Mouse (Mus musculus) midbrain, embryonic 11.5 days (tissue): ENCODE results near the gene Pdzd3. TPM values are rescaled to one million over a fixed set of nuclear protein-coding genes. Genes with fewer than 3 reads are reported as not detected.

Experiments used
- ATAC-seq: fragments of 200-750 bp; cut with Nextera tagmentation; 2 replicates; pipeline ENCODE4 v1.8.0; 2017; ENCODE audit warnings: moderate TSS enrichment, moderate library complexity; ENCODE audit not compliant: low FRiP score
- DNase-seq: peaks from one replicate; pipeline ENCODE4 v3.0.0; 2015; ENCODE audit warnings: low spot score; ENCODE audit errors: missing footprints
- H3K27ac ChIP-seq: fragments of 300-500 bp; sonication (generic); 2 replicates; pipeline ENCODE4 v1.5.1; 2014; ENCODE audit warnings: low read depth, low read length
- H3K27me3 ChIP-seq: fragments of 300-500 bp; sonication (generic); 2 replicates; pipeline ENCODE4 v1.6.1; 2014; ENCODE audit warnings: mild to moderate bottlenecking, low read length, moderate library complexity, mixed read lengths; ENCODE audit not compliant: control insufficient read depth, insufficient read depth
- H3K36me3 ChIP-seq: fragments of 300-500 bp; sonication (generic); 2 replicates; pipeline ENCODE4 v1.6.1; 2014; ENCODE audit warnings: mild to moderate bottlenecking, low read length, moderate library complexity, mixed read lengths; ENCODE audit not compliant: control insufficient read depth, insufficient read depth
- H3K4me1 ChIP-seq: fragments of 300-500 bp; sonication (generic); 2 replicates; pipeline ENCODE4 v1.6.1; 2014; ENCODE audit warnings: low read length; ENCODE audit not compliant: control insufficient read depth, insufficient read depth
- H3K4me2 ChIP-seq: fragments of 300-500 bp; sonication (generic); 2 replicates; pipeline ENCODE4 v1.6.1; 2014; ENCODE audit warnings: mild to moderate bottlenecking, moderate library complexity
- H3K4me3 ChIP-seq: fragments of 300-500 bp; sonication (generic); 2 replicates; pipeline ENCODE4 v1.5.1; 2014; ENCODE audit warnings: low read depth, low read length
- H3K9ac ChIP-seq: fragments of 300-500 bp; sonication (generic); 2 replicates; pipeline ENCODE4 v1.6.1; 2014; ENCODE audit warnings: low read length
- H3K9me3 ChIP-seq: fragments of 300-500 bp; sonication (generic); 2 replicates; pipeline ENCODE4 v1.6.1; 2016; ENCODE audit warnings: low read length; ENCODE audit not compliant: control insufficient read depth
- WGBS: fragments of 180-500 bp; shearing (Covaris S2); extraction: QIAGEN DNeasy Blood & Tissue Kit; methylation state at CpG from one replicate; pipeline ENCODE4 v1.1.7; 2014; 5-methylcytosine and 5-hydroxymethylcytosine counted together
- polyA plus RNA-seq: library from polyadenylated mRNA; unstranded; fragments of >200 nt; fragmentation: Nextera tagmentation; extraction: Ambion mirVana; gene quantifications from 2 replicates; pipeline ENCODE4 v1.2.1, GENCODE M21; 2014

The Pdzd3 gene
- polyA plus RNA-seq, 1 experiment from 2014 or later, result 0.23 TPM

GRCm38 (mm10) chr9:44199166-44199565 is 52.1 kb downstream of the Pdzd3 start:
- Histone ChIP-seq H3K9me3 (no peaks in the 10 kb centered on the region), H3K36me3 (0 out of 2 replicates have a peak, but pooled peaks cover 2% of the 10 kb centered on the region), H3K27ac (no peak overlapping the region), H3K27me3 (no peaks in the 10 kb centered on the region), H3K4me1 (no peaks in the 10 kb centered on the region), H3K4me2 (no peak overlapping the region), H3K9ac (no peak overlapping the region), H3K4me3 (no peak overlapping the region)
- DNase-seq (no peak), ATAC-seq (no peak)
- WGBS, result 97% methylated on average over 3 of the region's 3 CpGs

Other genes starting within 250 kb of the Pdzd3 start
- gene Thy1, start 208.1 kb downstream of the Pdzd3 start, polyA plus RNA-seq, result not detected in 2 replicates
- gene Usp2, start 184.4 kb downstream of the Pdzd3 start, polyA plus RNA-seq, result 7.3 and 9.7 TPM in 2 replicates
- gene Mfrp, start 149.7 kb downstream of the Pdzd3 start, polyA plus RNA-seq, result not detected in 2 replicates
- gene C1qtnf5, start 144.2 kb downstream of the Pdzd3 start, polyA plus RNA-seq, result 0.85 and 0.99 TPM in 2 replicates
- 0.23 and 0.36 TPM in 2 replicates for gene Gm49380, start 138.0 kb downstream of the Pdzd3 start, polyA plus RNA-seq
- 49.5 and 56.4 TPM in 2 replicates for gene Rnf26, start 138.0 kb downstream of the Pdzd3 start, polyA plus RNA-seq
- gene Mcam, start 117.0 kb downstream of the Pdzd3 start, polyA plus RNA-seq, result 14.5 and 15.2 TPM in 2 replicates
- 20.9 and 22.2 TPM in 2 replicates for gene Cbl, start 17.4 kb downstream of the Pdzd3 start, polyA plus RNA-seq
- gene Ccdc153, start 10.8 kb downstream of the Pdzd3 start, polyA plus RNA-seq, result not detected in 2 replicates
- gene Nlrx1, start 17.1 kb upstream of the Pdzd3 start, polyA plus RNA-seq, result 1.9 and 3.2 TPM in 2 replicates
- 3.2 and 4.8 TPM in 2 replicates for gene Abcg4, start 37.1 kb upstream of the Pdzd3 start, polyA plus RNA-seq
- 25.6 and 28.0 TPM in 2 replicates for gene Hinfp, start 54.2 kb upstream of the Pdzd3 start, polyA plus RNA-seq
- gene C2cd2l, start 68.8 kb upstream of the Pdzd3 start, polyA plus RNA-seq, result 9.8 and 10.4 TPM in 2 replicates
- gene Dpagt1, start 74.5 kb upstream of the Pdzd3 start, polyA plus RNA-seq, result 41.8 and 48.9 TPM in 2 replicates
- 355 and 377 TPM in 2 replicates for gene H2afx, start 83.2 kb upstream of the Pdzd3 start, polyA plus RNA-seq
- 147 and 158 TPM in 2 replicates for gene Hmbs, start 92.8 kb upstream of the Pdzd3 start, polyA plus RNA-seq
- 32.0 and 32.4 TPM in 2 replicates for gene Vps11, start 110.2 kb upstream of the Pdzd3 start, polyA plus RNA-seq
- gene Hyou1, start 128.0 kb upstream of the Pdzd3 start, polyA plus RNA-seq, result 28.1 and 30.1 TPM in 2 replicates
- gene Slc37a4, start 145.4 kb upstream of the Pdzd3 start, polyA plus RNA-seq, result 20.8 and 21.1 TPM in 2 replicates
- gene Rps25, start 155.7 kb upstream of the Pdzd3 start, polyA plus RNA-seq, result 1,710 and 1,826 TPM in 2 replicates
- 225 and 239 TPM in 2 replicates for gene Trappc4, start 156.1 kb upstream of the Pdzd3 start, polyA plus RNA-seq
- 24.2 and 31.9 TPM in 2 replicates for gene Ccdc84, start 167.1 kb upstream of the Pdzd3 start, polyA plus RNA-seq
- not detected in 2 replicates for gene Foxr1, start 189.7 kb upstream of the Pdzd3 start, polyA plus RNA-seq
- not detected in 2 replicates for gene Upk2, start 203.5 kb upstream of the Pdzd3 start, polyA plus RNA-seq
- 5.6 and 6.4 TPM in 2 replicates for gene Bcl9l, start 231.4 kb upstream of the Pdzd3 start, polyA plus RNA-seq